Comparison of ENCODE assay signal across 8 mouse cellular contexts in the genomic region with DNA sequence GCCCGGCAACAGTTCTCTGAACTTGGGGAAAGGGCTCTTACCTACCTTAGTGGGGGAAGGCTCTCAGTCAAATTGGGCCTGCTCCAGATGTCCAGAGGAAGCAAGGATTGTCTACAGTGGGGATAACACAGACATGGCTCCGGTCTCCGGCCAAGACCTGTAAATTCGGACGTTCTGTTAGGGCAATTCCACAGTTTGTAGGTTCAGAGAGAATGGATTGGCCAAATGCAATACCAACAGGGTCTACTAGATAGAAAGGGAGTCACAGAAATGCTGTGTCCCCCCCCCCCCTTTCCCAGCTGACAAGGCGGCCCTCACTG. TPM values are rescaled to one million over a fixed set of nuclear protein-coding genes. Genes with fewer than 3 reads are reported as not detected.
DNase-seq lines count a peak whose midpoint lies in the region; ATAC-seq and TF ChIP-seq lines count a peak whose summit lies in the region.

No protein-coding gene starts in this region.

- DNase-seq in lung, embryonic 14.5 days: no peak
- DNase-seq in lung, postnatal 4 days: no peak
- no peak for DNase-seq in left cerebral cortex, adult 11 months (ENCODE audit: low spot score)
- no peak for DNase-seq in cerebellum, postnatal 36 days
- DNase-seq in right cerebral cortex, postnatal 10 days (ENCODE audit: low spot score in 2 of 2): no peak

- no peaks in the 10 kb centered on the region for H3K9me3 ChIP-seq in lung, embryonic 14.5 days (ENCODE audit: low read depth, low read length)
- no peaks in the 10 kb centered on the region for H3K9me3 ChIP-seq in embryonic facial prominence, embryonic 15.5 days (replicated peaks)
- no peaks in the 10 kb centered on the region for H3K9me3 ChIP-seq in intestine, postnatal 0 days (ENCODE audit: control insufficient read depth)
- no peaks in the 10 kb centered on the region for H3K9me3 ChIP-seq in neural tube, embryonic 14.5 days (ENCODE audit: control insufficient read depth, low read length)

- peak overlapping the region; percentile 100 for H3K27ac ChIP-seq in lung, embryonic 14.5 days (ENCODE audit: low read depth)
- peak overlapping the region; percentile 100 for H3K27ac ChIP-seq in embryonic facial prominence, embryonic 15.5 days (replicated peaks)
- H3K27ac ChIP-seq in intestine, postnatal 0 days (ENCODE audit: low read depth, low read length): peak overlapping the region; percentile 100
- peak overlapping the region; percentile 100 for H3K27ac ChIP-seq in neural tube, embryonic 14.5 days (ENCODE audit: low read depth, low read length)

- no peak for TF ChIP-seq CTCF in lung, embryonic 14.5 days (IDR thresholded peaks at IDR 0.05; ENCODE audit: low read depth)
- TF ChIP-seq CTCF in intestine, postnatal 0 days (IDR thresholded peaks at IDR 0.05; ENCODE audit: low read depth): no peak

- WGBS in lung, embryonic 14.5 days: 2% methylated on average over 6 of the region's 6 CpGs
- WGBS in embryonic facial prominence, embryonic 15.5 days: 2% methylated on average over 6 of the region's 6 CpGs
- WGBS in intestine, postnatal 0 days: 0% methylated on average over 6 of the region's 6 CpGs
- WGBS in neural tube, embryonic 14.5 days: 0% methylated on average over 6 of the region's 6 CpGs

- peak overlapping the region; percentile 100 for H3K4me2 ChIP-seq in lung, embryonic 14.5 days
- peak overlapping the region; percentile 97 for H3K4me2 ChIP-seq in embryonic facial prominence, embryonic 15.5 days (replicated peaks)
- peak overlapping the region; percentile 98 for H3K4me2 ChIP-seq in intestine, postnatal 0 days (replicated peaks; ENCODE audit: low read depth)
- H3K4me2 ChIP-seq in neural tube, embryonic 14.5 days (ENCODE audit: low read depth, low read length): peak overlapping the region; percentile 100

- peaks cover 44% of the 10 kb centered on the region for H3K4me1 ChIP-seq in lung, embryonic 14.5 days (ENCODE audit: insufficient read depth)
- H3K4me1 ChIP-seq in embryonic facial prominence, embryonic 15.5 days: peaks cover 56% of the 10 kb centered on the region
- H3K4me1 ChIP-seq in intestine, postnatal 0 days (replicated peaks; ENCODE audit: control insufficient read depth, insufficient read depth, low read length): peaks cover 12% of the 10 kb centered on the region; the same call in 1 of the 2 replicates
- peaks cover 46% of the 10 kb centered on the region for H3K4me1 ChIP-seq in neural tube, embryonic 14.5 days (ENCODE audit: control insufficient read depth, insufficient read depth, low read length)

- H3K36me3 ChIP-seq in lung, embryonic 14.5 days (ENCODE audit: insufficient read depth): peaks cover 17% of the 10 kb centered on the region; the same call in 1 of the 2 replicates
- H3K36me3 ChIP-seq in embryonic facial prominence, embryonic 15.5 days: 0 out of 2 replicates have a peak, but pooled peaks cover 7% of the 10 kb centered on the region
- H3K36me3 ChIP-seq in intestine, postnatal 0 days (ENCODE audit: control insufficient read depth, insufficient read depth): no peaks in the 10 kb centered on the region; the same call in 1 of the 2 replicates
- H3K36me3 ChIP-seq in neural tube, embryonic 14.5 days (ENCODE audit: control insufficient read depth, insufficient read depth, low read length): peaks cover 8% of the 10 kb centered on the region; the same call in 1 of the 2 replicates

- no peak for ATAC-seq in lung, embryonic 14.5 days (ENCODE audit: insufficient read depth)
- ATAC-seq in embryonic facial prominence, embryonic 15.5 days (ENCODE audit: insufficient number of reproducible peaks, low FRiP score, low TSS enrichment, low read depth): no peak
- ATAC-seq in intestine, postnatal 0 days: no peak
- ATAC-seq in neural tube, embryonic 14.5 days (ENCODE audit: low read depth): no peak

- H3K4me3 ChIP-seq in lung, embryonic 14.5 days (ENCODE audit: low read depth, low read length): peak overlapping the region; percentile 92
- H3K4me3 ChIP-seq in embryonic facial prominence, embryonic 15.5 days (replicated peaks): peak overlapping the region; percentile 85
- peak overlapping the region; percentile 86 for H3K4me3 ChIP-seq in intestine, postnatal 0 days (ENCODE audit: low read depth, low read length)
- peak overlapping the region; percentile 92 for H3K4me3 ChIP-seq in neural tube, embryonic 14.5 days (ENCODE audit: low read depth, low read length)

- H3K27me3 ChIP-seq in lung, embryonic 14.5 days (ENCODE audit: insufficient read depth, low read length): no peaks in the 10 kb centered on the region
- H3K27me3 ChIP-seq in embryonic facial prominence, embryonic 15.5 days: no peaks in the 10 kb centered on the region
- no peaks in the 10 kb centered on the region for H3K27me3 ChIP-seq in intestine, postnatal 0 days (replicated peaks; ENCODE audit: control insufficient read depth, insufficient read depth, low read length)
- no peaks in the 10 kb centered on the region for H3K27me3 ChIP-seq in neural tube, embryonic 14.5 days (ENCODE audit: control insufficient read depth, insufficient read depth, low read length)

- H3K9ac ChIP-seq in lung, embryonic 14.5 days: peak overlapping the region; percentile 99
- H3K9ac ChIP-seq in embryonic facial prominence, embryonic 15.5 days: peak overlapping the region; percentile 40; the same call in 1 of the 2 replicates
- H3K9ac ChIP-seq in intestine, postnatal 0 days (ENCODE audit: low read depth, low read length): peak overlapping the region; percentile 99
- H3K9ac ChIP-seq in neural tube, embryonic 14.5 days (replicated peaks; ENCODE audit: low read depth, low read length): peak overlapping the region; percentile 100

RNA-seq across cellular contexts. Expression of gene Setd1b, which starts 4.1 kb away (rescaled TPM):
- polyA plus RNA-seq in lung, embryonic 14.5 days (2014; fragmentation: Nextera tagmentation; extraction: Ambion mirVana): 11.5 and 12.1 TPM in 2 replicates
- 11.4 TPM in 2 replicates for polyA plus RNA-seq in embryonic facial prominence, embryonic 15.5 days (2015; fragmentation: Nextera tagmentation; extraction: Ambion mirVana)
- 5.4 and 6.7 TPM in 2 replicates for polyA plus RNA-seq in intestine, postnatal 0 days (2015; fragmentation: Nextera tagmentation; extraction: Ambion mirVana)
- 13.0 and 15.9 TPM in 2 replicates for polyA plus RNA-seq in neural tube, embryonic 14.5 days (2014; fragmentation: Nextera tagmentation; extraction: Ambion mirVana)

RNA-seq across cellular contexts. Expression of gene Rhof, which starts 5.4 kb away (rescaled TPM):
- polyA plus RNA-seq in lung, embryonic 14.5 days (2014; fragmentation: Nextera tagmentation; extraction: Ambion mirVana): 2.4 and 2.5 TPM in 2 replicates
- polyA plus RNA-seq in embryonic facial prominence, embryonic 15.5 days (2015; fragmentation: Nextera tagmentation; extraction: Ambion mirVana): 5.4 and 6.4 TPM in 2 replicates
- polyA plus RNA-seq in intestine, postnatal 0 days (2015; fragmentation: Nextera tagmentation; extraction: Ambion mirVana): 17.0 TPM in 2 replicates
- 8.9 and 13.1 TPM in 2 replicates for polyA plus RNA-seq in neural tube, embryonic 14.5 days (2014; fragmentation: Nextera tagmentation; extraction: Ambion mirVana)

RNA-seq across cellular contexts. Expression of gene Psmd9, which starts 31.3 kb away (rescaled TPM):
- polyA plus RNA-seq in lung, embryonic 14.5 days (2014; fragmentation: Nextera tagmentation; extraction: Ambion mirVana): 70.9 and 81.7 TPM in 2 replicates
- 92.3 and 95.4 TPM in 2 replicates for polyA plus RNA-seq in embryonic facial prominence, embryonic 15.5 days (2015; fragmentation: Nextera tagmentation; extraction: Ambion mirVana)
- polyA plus RNA-seq in intestine, postnatal 0 days (2015; fragmentation: Nextera tagmentation; extraction: Ambion mirVana): 50.9 and 57.5 TPM in 2 replicates
- polyA plus RNA-seq in neural tube, embryonic 14.5 days (2014; fragmentation: Nextera tagmentation; extraction: Ambion mirVana): 63.9 and 78.7 TPM in 2 replicates

RNA-seq across cellular contexts. Expression of gene Hpd, which starts 44.7 kb away (rescaled TPM):
- polyA plus RNA-seq in lung, embryonic 14.5 days (2014; fragmentation: Nextera tagmentation; extraction: Ambion mirVana): not detected in 2 replicates
- not detected in 2 replicates for polyA plus RNA-seq in embryonic facial prominence, embryonic 15.5 days (2015; fragmentation: Nextera tagmentation; extraction: Ambion mirVana)
- 3.9 and 4.7 TPM in 2 replicates for polyA plus RNA-seq in intestine, postnatal 0 days (2015; fragmentation: Nextera tagmentation; extraction: Ambion mirVana)
- not detected in 2 replicates for polyA plus RNA-seq in neural tube, embryonic 14.5 days (2014; fragmentation: Nextera tagmentation; extraction: Ambion mirVana)

Comparison
In these comparisons a context has a peak if more than half of its experiments do, and no peak if none do; other contexts are left out.
1. H3K9ac ChIP-seq: peak in every context shown above with its lines; median percentile 100 in neural tube, embryonic 14.5 days; 99 in lung, embryonic 14.5 days; 99 in intestine, postnatal 0 days; 40 in embryonic facial prominence, embryonic 15.5 days.